Mouse (Mus musculus): ENCODE data around the gene Cfap58.

The Cfap58 gene

DNA sequence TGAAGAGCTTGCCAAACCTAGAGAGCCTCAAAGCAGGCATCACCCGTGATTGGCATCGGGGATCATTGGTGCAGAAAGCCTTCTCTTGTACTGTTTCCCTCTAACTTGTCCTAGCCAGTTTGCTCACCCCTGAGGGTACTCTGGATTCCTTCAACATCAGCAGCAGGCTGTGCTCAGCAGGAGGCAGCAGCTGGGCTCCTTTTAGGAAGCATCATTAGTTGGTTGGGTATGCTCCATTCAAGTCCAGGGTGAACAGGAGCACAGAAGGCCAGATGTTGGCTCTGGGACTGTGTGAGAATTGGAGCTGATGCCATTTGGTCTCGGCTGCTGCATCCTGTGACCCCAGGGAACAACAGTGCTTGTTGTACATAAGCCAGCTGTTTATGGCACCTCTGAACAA is 142.2 kb downstream of the Cfap58 start:
- DNase-seq (ENCODE audit: low spot score) = no peak

- DNase-seq (ENCODE audit: low spot score) = no peak
Measured at GRCm38 (mm10) chr19:48081456-48081855, 144.0 kb downstream of the Cfap58 start.

All from urinary bladder, postnatal 14 days (tissue).